Mouse (Mus musculus): ENCODE measurements around the gene Mroh3. TPM values are rescaled to one million over a fixed set of nuclear protein-coding genes. Genes with fewer than 3 reads are reported as not detected.

The Mroh3 gene
- total RNA-seq (2021) = 1 to 10 TPM; 2.0 to 2.1 TPM

DNA sequence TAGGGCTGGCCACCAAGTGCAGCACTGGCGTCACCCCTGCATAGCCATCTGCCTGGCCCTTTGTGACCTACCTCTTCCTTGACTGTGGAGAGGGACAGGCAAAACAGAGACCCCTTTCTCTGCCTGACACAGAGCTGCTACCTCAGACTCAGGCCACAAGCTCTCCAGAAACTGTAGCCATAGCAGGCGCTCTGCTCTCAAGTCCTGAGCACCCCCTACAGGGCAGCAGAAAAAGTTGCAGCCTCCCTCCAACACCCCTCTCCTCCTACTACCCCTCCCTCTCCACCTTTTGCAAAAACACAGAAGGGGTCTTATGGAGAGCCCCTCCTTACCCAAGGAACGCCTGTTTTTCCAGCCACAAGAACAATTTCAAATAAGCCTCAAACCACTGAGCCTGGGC, at the start of gene Mroh3:
TSS of gene Mroh3 (minus strand) at position 26 of the 400 bp plus-strand sequence.
- intact Hi-C loops (cut with DNase I) = loop anchor here (5.0 kb wide), 2 partner anchors 41 to 166 kb away; no protein-coding TSS in a partner anchor
- peak in 1 of 2 experiments; percentile 31 for DNase-seq (ENCODE audit: low spot score in 2 of 2)

DNA sequence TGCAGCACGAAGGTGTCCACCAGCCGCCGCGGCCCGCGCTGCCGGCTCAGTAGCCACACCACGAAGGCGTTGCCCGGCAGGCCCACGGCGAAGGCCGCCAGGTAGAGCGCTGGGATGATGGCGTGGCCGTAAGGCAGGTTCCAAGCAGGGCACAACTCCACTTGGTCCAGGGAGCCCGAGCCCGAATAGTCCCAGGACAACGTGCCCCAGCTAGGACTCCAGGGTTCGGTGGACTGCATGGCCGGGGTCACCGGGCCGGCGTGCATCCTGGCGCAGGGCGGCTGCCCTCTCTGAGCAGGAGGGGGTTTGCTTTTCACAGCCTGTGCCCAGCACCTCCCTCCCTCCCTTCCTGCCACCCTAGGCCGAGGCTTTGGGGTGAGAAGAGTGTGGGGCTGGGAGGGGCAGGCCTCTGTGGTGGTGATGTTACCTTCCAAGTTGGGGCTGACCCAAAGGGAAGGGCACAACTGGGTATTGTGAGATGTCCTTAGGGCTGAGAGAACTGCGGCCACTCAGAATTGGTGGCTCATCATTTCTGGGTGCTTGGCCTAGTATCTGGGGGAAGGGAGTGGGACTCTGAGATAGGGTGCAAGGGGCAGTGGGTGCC, 48.1 kb upstream of the Mroh3 start, which contains the start of gene Gpr25:
TSS of gene Gpr25 (minus strand) at position 239 of the 604 bp plus-strand sequence.
- intact Hi-C loops (cut with DNase I) = no loop called here
- no peak for DNase-seq (ENCODE audit: low spot score in 2 of 2)

DNA sequence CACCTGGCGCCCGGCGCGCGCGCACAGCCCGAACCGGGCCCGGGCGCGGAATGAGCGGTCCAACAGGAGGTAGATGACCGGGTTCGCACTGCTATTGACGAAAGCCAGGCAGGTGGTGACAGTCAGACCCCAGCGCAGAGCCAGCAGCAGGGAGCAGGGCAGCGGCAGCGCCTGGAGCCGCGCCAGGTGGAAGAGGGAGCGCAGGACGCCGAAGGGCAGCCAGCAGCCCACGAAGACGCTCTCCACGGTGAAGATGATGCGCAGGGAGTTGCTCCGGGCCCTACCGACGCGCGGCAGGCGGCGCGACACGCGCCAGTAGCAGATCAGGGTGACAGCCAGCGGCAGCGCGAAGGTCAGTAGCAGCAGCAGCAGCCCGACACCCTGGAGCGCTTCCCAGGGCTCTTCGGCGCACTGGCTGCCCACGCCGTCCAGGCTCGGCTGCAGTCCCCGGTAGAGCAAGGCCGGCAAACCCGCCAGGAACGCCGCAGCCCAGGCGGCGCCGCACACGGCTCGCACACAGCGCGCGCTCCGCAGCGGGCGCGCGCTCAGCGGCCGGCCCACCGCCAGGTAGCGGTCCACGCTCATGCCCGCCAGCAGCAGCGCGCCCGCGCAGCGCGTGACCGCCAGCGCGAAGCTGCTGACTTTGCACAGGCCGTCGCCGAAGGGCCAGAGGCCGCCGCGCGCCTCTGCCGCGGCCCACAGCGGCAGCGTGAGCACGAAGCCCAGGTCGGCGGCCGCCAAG, 47.4 kb upstream of the Mroh3 start:
- peak; percentile 74 to 78 for DNase-seq (ENCODE audit: low spot score in 2 of 2)
- intact Hi-C loops (cut with DNase I) = no loop called here

DNA sequence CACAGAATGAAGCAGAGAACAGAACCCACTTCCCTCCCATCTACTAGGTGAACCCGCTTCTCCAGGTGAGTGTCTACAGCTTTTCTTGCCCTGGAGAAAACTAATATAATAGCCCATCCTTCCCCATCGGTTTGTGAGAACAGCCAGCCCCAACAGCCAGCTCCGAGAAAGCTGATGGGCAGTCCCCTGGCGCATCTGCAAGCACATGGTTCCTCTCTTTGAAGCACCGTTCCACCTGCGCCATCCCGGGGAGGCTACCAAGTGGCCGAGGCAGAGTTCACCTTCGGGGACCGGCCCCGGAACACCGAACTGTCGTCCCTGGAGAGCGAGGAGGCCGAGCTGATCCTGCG, 46.9 kb upstream of the Mroh3 start:
- intact Hi-C loops (cut with DNase I) = no loop called here
- DNase-seq (ENCODE audit: low spot score in 2 of 2) = no peak

DNA sequence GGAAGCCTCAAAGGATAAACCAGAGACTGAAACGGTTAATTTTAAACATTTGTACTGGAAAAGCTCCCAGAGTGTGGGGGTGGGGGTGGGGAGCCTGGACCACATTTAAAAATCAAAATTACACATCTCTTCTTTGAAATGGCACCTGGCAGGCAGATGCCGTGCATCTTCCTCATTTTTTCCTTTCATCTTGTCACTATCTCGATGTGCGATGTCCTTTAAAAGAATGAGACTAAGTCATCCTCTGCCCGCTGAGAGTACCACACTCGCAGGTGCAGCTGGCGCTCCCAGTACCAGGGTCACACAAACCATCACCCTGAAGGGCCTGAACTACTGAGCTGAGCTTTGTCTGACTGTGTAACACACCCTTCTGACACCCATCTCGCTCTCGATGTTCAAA, 45.9 kb upstream of the Mroh3 start:
- intact Hi-C loops (cut with DNase I) = no loop called here
- DNase-seq (ENCODE audit: low spot score in 2 of 2) = no peak

DNA sequence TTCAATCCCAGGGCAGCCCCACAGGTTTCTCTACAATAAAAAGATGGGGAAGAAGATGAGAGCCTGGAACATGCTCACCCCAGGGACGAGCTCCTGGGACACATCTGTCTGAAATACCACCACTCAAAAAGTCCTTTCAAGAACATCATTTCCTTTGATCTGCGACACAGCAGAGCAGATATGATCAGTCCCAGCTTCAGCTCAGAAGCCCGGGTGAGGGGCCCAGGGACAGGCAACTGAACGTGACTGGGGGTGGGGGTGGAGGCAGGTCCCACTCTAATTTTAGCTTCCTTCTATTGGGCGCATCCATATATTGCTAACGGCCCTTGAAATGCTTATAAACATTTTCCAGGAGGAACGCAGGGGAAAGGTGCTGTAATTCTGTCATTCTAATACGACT, 43.0 kb upstream of the Mroh3 start:
- intact Hi-C loops (cut with DNase I) = no loop called here
- no peak for DNase-seq (ENCODE audit: low spot score in 2 of 2)

DNA sequence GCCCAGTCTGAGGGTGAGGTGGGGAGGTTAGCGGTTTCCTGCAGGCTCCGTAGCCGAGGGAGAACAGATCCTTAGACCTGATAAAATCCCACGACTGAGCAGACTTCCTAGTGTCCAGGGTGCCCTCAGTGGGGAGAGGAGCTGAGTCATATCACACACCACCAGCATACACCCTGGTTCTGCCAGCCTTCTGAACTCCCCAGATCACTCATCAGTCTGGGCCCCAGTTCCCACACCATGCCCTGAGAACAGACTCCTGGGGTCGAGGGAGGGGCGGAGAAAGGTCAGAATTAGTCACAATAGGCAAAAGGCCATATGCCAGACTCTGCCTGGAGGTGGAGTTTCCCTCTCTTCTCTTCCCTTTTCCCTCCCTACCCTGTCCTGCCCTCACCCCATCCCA, 42.5 kb upstream of the Mroh3 start:
- intact Hi-C loops (cut with DNase I) = no loop called here
- DNase-seq (ENCODE audit: low spot score in 2 of 2) = no peak

DNA sequence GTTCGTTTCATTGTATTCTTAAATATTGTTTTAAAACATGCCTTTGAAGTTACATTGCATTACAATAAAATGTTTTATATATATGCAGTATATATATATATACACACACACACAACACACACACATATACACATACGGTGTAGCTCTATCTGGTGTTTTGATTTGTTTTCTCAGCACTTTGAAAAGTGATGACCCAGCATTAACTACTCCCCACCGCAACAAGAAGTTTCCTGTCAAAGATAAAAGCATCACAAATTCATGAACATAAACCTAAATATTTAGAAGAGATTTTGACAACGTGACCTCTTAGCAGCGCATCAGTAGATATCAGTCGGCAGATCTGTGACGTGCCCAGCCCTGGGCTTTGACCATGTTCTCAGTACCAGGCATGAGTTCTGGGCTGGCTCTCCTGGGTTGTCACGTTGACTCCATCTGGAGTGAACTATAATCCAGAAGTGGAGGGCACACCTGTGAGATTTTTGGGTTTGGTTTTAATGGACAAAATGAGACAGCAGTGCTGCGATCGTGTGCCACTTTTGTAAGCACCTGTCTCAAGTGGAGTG, 42.0 kb upstream of the Mroh3 start:
- intact Hi-C loops (cut with DNase I) = no loop called here
- no peak for DNase-seq (ENCODE audit: low spot score in 2 of 2)

DNA sequence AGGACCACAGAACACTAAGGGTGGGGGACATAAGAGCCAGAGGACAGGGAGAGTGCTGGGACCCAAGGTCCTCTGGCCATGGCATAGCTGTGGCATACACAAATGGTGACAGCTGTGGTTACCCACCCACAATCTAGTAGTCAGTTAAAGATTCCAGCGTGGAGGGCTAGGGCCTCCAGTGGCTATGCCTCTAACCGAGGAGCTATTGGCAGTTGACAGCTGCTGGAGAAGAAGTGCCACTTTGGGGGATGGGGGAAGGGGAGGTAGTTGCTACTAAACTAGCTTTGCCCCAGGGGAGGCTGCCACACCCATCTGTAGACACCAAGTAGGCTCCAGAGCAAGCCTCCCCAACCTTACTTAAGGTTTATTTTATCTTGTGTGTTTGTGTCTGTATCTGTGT, 40.8 kb upstream of the Mroh3 start:
- DNase-seq (ENCODE audit: low spot score in 2 of 2) = no peak
- intact Hi-C loops (cut with DNase I) = no loop called here

DNA sequence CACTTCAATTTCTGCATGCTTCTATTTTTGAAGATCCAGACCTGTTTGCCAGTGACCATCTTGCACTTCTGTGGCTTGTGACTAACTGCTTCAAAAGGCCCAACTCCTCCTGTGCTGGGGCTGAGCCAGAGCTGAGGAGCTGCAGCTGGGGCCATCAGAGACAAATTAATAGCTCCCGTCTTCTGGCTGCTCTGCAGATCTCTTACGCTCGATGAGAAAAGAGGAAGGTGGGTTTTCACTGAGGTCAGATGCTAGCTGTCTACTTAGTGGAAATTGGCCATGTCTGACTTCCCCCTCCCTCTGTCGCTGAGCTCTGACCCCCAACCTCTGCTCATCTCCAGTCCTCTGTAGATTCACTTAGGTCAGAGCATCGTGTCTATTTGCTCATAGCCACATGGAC, 37.0 kb upstream of the Mroh3 start:
- DNase-seq (ENCODE audit: low spot score in 2 of 2) = no peak

DNA sequence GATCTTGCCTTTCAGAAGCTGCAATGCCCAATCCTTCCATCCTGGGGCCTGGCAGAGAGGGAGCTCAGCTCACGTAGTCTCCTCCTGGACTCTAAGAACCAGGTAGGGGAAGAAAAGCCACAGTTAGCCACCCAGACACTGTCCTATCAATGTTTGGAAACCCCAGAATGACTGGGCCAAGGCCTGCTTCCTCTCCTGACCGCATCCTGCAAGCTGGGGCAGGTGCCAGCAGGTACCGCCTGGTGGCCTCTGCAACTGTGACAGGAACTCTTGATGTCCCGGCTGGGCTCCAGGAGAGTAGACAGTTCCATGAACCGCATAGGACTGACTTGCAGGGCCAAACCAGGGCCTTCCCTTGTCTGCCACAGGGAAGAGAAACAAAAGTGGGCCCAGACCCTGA, 34.8 kb upstream of the Mroh3 start:
- no peak for DNase-seq (ENCODE audit: low spot score in 2 of 2)
- intact Hi-C loops (cut with DNase I) = no loop called here

More for the DNA sequence above, 37.0 kb upstream of the Mroh3 start:
- intact Hi-C loops (cut with DNase I) = no loop called here

DNA sequence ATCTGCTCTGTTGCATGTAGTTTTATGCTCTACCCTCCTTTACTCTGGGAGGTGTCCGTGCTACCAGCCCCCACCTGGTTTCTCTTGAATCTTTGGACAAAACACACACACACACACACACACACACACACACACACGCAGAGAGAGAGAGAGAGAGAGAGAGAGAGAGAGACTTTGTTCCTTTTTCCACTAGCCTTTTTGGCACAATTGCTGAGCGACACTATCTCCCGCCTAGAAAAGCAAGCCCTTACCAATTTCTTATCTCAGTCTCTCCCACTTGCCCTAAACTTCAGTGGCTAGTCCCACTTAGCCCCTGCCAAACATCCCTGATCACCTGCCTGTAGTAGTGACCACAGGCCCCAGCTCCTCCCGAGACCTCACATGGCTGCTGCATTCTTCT, 31.8 kb upstream of the Mroh3 start:
- DNase-seq (ENCODE audit: low spot score in 2 of 2) = no peak
- intact Hi-C loops (cut with DNase I) = no loop called here

DNA sequence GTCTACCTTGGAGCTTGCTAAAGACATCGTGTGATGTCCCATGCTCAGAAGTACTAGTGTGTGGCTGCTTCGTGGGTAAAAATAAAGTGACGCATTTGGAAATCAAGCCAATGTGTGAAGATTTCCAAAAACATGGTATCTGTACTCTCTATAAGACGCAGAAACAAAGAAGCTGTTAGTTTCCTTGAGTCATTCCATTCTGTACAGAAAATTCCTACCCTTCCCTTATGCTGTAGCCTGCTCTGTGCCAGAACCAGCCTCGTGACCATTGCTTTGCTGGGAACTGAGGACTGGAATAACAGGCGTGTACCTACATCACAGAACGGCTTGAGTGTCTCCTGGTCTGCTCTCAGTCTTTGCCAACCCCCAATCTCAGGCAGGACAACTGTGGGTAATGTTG, 29.2 kb upstream of the Mroh3 start:
- intact Hi-C loops (cut with DNase I) = no loop called here

DNA sequence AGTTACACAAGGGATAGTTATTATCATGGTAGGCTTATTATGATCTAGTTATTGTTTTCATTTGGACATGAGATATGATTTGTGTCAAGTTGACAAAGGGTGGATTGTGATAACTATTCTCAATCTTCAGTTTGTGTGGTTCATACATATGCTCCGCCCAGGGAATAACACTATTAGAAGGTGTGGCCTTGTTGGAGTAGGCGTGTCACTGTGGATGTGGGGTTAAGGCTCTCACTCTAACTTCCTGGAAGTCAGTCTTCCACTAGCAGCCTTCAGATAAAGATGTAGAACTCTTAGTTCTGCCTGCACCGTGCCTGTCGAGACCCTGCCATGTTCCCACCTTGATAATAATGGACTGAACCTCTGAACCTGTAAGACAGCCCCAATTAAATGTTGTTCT, 25.9 kb upstream of the Mroh3 start:
- intact Hi-C loops (cut with DNase I) = no loop called here
- DNase-seq (ENCODE audit: low spot score in 2 of 2) = no peak

More for the DNA sequence above, 29.2 kb upstream of the Mroh3 start:
- peak in 1 of 2 experiments; percentile 51 for DNase-seq (ENCODE audit: low spot score in 2 of 2)

DNA sequence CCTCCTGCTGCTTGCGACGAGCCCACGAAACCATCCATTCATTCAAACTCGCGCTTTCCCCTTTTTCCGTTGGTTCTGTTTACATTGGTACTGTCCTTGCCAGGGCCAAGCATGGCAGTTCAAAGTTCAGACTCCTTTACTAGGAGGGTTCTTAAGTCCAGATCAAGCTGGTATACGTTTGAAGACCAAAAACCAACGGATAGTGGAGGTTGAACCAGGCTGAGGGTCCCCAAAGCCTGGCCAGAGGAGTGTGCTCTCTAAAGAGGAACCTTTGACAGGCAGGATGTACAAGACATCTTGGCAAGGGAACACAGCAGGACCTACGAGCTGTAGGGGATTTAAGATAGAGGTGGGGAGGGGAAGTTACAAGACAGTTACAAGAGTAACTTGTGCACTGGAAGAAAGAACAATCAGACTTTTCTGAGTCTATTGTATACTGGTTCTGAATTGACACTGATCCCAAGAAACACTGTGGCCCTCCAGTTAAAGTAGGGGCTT, 22.0 kb upstream of the Mroh3 start:
- intact Hi-C loops (cut with DNase I) = no loop called here

DNA sequence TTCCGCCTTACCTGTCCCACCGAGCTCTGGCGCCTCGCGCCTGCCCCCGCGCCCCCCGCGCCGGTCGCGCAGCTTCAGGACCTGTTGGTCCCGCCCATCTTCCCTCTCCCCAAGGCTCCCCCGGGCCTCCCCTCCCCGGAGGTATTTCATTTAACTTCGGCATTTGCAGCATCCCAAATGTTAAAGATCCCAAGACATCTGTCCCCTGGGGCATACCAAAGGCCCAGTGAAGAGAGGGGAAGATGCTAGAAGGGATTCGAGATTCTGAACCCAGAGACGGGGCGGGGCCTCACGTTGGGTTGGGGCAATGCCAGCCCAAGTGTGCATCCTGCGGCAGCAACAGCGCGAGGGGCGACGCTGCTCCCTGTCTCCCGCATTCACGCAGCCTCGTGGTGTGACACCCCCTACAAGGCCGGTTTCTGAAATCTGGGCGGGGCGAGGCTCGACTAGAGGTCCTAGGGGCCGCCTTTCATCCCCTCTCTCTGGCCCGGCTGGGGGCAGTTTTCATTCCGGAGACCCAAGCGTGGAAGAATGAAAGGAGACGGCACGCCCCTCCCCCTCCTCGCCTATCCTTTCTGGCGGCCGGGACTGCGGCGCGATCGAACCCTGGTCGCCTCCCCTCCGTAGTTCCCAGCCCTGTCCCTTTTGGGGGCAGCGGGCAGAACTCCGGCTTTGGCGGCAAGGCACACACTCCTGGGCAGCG, 21.4 kb upstream of the Mroh3 start, which contains the start of gene Inava:
TSS of gene Inava (minus strand) at position 373 of the 703 bp plus-strand sequence.
- intact Hi-C loops (cut with DNase I) = no loop called here
- DNase-seq (ENCODE audit: low spot score in 2 of 2) = peak; percentile 14 to 24

More for the DNA sequence above, 22.0 kb upstream of the Mroh3 start:
- DNase-seq (ENCODE audit: low spot score in 2 of 2) = no peak

DNA sequence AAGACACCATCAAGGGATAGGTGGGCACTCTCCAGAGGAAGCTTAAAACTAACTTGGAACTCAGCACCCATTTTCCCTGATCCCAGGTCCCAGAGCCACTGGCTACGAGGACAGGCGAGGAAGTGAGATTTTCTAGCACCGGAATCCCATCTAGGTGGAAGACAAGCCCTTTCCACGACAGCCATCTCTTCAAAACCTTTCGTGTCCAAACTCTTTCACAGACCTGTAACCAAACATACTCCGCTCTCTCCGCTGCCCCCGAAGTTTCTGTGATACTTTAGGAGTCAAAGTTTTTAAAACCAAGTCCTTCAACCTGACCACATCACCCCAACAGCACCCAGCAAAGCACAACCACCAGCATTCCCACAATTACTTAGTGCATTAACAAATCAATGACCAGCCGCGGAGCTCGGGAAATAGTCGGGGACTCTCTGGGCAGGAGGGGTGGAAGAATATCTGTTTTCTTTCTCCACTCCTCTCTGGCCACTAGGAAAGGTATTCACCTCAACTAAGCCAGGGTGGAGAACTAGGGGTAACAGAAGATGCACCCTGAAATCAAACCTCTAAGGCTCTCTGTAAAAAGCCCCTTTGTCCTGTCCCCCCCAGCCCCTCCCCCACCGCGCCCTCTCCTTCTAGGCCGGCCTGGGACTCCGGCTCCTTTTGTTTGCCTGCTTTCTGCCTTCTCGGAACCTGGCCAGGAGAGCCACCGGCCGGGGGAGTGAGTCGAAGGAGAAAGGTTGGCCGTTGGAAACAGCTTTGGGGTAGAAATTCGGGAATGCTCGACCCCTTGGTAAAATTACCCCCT, 20.6 kb upstream of the Mroh3 start:
- intact Hi-C loops (cut with DNase I) = no loop called here
- DNase-seq (ENCODE audit: low spot score in 2 of 2) = no peak

DNA sequence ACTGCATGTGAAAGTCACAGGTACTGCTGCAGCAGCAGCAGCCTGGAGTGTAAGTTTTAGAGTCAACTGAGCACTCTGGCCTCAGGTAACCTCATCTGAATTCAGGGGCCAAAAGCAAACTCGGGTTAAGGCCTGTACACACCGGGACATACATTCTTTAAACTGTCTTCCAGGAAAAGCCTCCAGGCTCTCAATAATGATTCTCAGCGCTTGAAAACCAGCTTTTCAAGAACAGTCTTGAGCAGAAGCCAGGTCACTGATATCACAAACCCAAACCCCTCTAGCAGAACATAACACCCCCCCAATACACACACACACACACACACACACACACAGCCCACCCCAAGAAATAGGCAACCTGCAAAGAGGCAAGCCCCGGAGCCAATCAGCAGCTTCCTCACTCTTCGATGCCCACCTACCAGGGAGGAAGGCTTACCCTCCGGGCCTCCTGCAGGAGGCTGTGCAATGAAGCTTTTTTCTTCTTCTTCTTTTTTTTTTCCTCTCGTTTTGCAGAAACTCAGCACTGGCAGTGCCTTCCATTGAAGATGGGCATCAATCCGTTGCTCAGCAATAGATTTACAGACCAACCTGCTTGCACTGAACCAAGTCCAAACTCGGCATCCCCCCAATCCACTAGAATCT, 19.8 kb upstream of the Mroh3 start:
- no peak for DNase-seq (ENCODE audit: low spot score in 2 of 2)
- intact Hi-C loops (cut with DNase I) = no loop called here

DNA sequence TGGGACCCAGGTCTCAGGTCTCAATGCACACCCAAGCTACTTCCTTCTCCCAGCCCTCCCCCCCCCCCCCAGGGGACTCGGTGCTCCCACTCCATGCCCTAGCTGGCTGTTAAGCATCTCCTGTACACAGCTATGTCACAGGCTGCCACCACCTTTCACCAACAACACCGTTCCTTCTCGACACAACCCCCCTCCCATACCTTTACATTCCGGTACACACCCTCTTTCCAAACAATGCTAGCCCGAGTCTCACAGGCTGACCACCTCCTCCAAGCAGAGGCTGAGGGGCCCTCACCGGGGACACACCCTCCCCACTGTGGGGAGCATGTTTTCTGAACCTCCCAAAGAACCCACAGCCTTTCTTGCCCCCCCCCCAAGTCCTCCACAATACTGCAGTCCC, 19.0 kb upstream of the Mroh3 start:
- intact Hi-C loops (cut with DNase I) = no loop called here
- DNase-seq (ENCODE audit: low spot score in 2 of 2) = no peak
